Mouse (Mus musculus): ENCODE data around the gene Synpo2l.

Gene Synpo2l

DNA sequence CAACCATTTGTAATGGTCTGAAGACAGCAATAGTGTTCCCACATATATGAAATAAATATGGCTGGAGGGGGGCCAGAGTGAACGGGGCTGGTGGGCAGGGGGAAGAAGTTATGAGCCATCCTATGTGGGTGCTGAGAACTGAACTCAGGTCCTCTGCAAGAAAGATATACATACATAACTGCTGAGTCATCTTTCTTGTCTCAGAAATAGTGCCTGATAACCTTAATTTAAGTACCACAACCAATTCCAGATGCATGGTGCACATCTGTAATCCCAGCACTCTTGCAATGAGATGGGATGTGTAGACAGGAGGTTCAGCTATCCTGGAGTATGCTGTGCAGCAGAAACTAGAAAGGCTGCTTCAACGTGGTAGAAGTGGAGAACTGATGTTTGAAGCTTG is 13.6 kb upstream of the Synpo2l start:
- DNase-seq (ENCODE audit: low read depth, low spot score): no peak

DNA sequence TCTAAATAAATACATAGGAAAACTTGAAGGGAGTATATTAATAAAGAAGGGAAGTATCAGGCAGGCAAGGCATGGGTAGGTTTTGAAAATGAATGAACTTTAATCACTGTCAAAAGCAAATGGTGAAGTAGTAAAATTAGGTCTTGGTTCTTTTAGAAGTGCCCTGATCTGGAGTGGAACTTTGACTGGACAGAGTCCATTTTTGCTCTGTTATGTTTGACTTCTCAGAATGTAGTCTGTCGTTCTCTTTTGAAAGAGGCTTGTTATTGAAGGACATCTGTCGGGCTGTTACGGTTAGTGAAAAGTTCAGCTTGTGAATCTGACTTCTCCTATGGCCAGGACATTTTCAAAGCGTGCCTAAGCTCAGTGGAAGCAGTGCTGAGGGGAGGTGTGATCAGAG is 9.8 kb upstream of the Synpo2l start:
- DNase-seq (ENCODE audit: low read depth, low spot score): no peak

DNA sequence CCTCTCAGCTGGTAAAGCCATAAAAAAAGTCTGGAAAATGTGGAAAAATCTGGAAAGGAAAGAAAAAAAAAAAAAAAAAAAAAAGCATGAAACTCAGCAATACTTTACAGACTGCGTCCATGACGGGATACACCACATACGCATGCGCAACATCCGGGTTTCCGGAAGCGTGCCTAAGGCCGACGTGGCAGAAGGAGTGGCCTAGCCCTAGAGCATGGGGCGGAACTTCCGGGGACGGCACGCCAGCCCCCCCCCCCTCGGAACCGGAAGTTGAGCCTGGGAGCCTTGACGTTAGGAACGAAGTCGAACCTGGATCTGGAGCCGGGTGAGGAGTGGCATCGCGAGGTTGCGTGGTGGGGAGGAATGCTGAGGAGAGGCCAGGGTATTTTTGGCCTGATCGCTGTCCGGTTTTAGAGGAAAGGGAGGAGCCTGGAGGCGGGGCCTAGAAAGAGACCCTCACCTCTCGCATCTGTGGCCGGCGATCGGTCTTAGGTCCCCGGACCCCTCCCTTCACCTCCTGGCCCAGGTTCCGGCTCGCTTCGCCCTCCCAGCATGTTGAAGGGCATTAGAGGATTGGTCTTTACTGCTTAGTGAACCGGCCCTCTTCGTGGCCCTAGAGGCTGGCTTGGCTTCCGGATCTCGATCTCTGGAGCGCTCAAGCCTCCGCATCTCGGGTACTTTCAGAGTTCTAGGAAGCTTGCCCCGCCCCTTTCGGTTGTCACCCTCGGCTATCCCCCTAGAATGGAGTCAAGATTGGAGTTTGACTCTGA is 6.1 kb upstream of the Synpo2l start, which contains the start of gene Sec24c:
Sec24c (plus strand) TSS at position 245 of the 770 bp plus-strand sequence.
- peak; percentile 99 for DNase-seq (ENCODE audit: low read depth, low spot score)

DNA sequence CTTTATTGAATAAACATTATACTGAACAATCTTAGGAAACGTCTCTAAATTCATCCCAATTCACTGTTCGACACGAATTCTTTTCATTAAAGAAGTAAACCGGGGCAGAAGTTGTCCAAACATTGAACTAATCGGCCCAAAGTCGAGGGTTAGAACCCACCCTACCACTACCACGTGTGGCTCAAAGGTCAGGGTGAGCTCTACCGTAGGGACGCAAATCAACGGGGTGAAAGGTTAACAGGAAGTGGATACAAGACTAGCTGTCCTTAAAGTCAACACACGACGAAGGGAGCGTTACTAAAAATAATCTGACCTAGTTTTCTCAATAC is 5.5 kb upstream of the Synpo2l start:
- no peak for DNase-seq (ENCODE audit: low read depth, low spot score)

DNA sequence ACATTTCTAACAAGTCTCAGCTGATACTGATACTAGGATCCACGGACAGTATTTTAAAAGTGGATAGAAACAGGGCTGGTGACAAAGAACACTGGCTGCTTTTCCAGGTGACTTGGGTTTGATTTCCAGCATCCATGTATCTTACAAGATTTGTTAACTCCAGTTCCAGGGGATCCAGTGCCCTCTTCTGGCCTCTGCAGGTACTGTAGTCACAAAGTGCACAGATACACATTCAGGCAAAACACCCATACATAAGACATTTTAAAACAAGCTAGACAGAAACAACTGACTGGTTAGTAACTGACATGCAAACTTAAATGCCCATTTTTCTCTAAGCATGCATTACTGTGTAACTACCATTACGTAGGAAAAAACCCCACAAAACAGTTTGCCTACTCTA is 4.8 kb upstream of the Synpo2l start:
- DNase-seq (ENCODE audit: low read depth, low spot score): no peak

DNA sequence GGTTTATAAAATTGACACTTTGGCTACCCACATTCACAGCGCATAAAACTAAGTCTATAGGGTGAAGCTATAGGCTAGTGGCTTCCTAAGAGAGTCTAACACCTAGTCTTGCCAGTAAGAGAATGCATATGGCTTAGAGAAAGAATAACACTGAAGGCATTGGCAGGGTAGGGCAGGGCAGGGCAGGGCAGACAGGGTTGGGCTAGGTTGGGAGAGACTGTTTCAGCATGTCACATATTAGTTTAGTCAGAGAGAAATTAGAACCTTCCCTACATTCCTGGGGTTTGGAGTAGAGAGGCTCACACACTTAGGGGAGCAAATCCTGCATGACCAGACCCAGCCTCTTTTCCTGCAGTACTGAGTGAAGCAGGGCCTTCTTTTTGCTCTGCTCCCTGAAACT is 685 bp downstream of the Synpo2l start:
- no peak for DNase-seq (ENCODE audit: low read depth, low spot score)

DNA sequence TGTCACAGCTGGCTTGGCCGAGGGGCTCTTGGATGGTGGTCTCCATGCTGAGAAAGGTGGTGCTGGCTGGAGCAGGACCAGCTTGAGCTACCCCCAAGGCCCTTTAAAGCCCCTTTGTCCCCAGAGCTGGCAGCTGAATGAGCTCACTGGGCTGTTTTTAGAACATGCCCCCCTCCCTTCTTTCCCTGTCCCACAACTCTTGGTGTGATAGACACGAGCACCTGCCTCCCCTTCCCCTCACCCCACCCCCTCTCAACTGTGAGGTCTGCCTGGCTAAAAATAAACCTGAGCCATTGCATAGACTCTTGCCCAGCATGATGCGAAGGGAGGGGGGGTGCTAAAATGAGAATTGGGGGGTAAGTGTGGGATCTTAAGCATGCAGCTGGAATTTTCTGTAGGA is 3.7 kb downstream of the Synpo2l start:
- DNase-seq (ENCODE audit: low read depth, low spot score): no peak

DNA sequence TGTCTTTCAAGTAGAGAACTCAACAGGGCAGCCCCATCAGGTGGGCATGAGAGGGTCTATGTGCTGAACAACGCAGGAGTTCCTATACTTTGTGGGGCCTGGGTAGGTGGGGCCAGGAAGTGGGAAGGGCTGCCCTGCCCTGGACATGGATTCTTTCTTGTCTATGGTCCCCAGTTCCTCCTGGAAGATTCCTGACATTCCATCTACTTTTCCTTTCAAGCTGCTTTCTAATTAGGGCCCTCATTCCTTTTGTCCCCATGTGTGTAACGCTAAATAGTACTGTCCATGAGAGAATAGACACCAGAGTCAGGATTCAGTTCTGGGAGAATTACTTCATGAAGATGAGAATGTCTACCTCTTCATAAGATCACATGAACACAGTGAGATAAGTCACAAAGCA is 4.6 kb downstream of the Synpo2l start:
- DNase-seq (ENCODE audit: low read depth, low spot score): no peak

DNA sequence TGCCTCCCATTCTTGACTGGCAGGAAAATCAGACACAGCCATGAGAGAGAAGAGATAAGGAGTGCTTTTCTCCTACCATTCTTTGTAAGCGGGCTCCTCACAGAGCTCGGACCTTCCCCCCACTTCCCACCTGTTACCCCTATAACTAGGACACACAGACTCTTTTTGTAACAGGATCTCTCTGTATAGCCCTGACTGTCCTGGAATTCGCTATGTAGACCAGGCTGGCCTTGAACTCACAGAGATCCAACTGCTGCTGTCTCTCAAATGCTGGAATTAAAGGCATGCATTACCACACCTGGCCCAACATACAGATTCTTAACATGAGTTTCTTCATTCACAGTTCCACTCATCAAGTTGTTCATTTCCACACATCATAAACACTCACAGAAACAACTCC is 5.4 kb downstream of the Synpo2l start:
- DNase-seq (ENCODE audit: low read depth, low spot score): no peak

DNA sequence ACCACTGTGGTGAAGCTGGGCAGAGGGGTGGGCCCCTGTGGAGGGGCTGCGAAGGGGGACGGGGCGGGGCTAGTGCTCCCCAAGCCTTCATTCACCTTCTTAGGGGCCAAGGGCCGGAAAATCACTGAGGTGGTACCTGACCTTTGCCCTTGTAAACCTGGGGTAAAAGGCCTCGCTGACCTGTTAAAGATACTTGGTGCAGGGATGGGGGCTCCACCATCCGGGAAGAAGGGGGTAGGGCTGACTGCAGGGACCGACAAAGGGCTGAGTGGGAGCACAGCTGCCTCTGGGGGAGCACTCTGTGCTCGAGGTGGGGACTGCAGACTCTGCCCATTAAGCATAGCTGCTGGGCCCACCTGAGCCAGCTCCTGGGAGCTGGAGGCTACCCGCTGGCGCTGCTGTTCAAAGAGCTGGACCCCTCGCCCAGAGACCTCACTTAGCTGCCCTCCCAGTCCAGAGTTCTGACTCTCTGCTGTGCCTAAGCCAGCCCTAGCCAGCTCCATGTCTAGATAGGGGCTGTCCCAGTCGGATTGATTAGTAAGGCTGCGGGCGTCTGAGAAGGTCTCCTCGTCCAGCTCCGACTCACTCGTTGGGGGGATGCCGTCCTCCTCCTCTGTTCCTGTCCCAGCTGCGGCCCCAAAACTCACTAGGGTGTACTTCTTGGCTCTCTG is 6.4 kb downstream of the Synpo2l start:
- DNase-seq (ENCODE audit: low read depth, low spot score): no peak

DNA sequence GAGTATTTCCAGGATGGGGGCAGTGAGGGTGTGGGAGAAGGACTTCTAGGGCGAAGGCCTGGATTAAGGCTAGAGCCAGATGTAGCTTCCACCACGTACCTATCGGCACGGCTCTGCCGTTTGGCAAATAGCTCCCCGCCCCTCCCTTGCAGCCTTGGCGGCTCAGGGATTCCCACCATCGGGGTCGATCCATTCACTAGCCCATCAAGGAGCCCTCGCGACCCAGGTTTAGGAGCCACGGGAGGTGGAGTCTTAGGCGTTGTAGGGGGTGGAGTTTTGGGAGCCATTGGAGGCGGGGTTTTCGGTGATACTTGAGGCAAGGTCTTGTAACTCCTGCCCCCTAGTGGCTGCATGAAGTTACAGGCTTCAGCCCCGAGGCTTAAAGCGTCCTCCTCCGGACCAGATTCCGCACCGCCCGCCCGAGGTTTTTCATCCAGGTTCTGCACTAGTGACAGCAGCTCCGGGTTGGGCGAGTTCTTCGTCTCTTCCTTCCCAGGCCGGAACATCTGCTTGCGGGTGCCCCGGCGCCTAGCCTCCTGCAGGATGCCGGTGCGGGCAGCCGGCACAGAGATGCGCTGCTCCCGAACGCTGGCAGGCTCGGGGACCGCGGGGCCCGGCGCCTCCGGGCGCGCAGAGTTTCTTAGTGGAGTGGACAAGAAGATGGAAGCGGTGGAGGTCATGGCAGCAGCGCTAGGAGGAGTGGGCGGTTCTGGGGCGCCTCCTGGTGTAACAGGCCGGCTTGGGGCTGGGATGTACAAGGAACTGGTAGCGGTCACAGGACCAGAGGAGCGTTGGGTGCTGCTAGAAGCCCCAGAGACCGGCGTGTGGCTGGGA is 7.1 kb downstream of the Synpo2l start:
- peak; percentile 95 for DNase-seq (ENCODE audit: low read depth, low spot score)

DNA sequence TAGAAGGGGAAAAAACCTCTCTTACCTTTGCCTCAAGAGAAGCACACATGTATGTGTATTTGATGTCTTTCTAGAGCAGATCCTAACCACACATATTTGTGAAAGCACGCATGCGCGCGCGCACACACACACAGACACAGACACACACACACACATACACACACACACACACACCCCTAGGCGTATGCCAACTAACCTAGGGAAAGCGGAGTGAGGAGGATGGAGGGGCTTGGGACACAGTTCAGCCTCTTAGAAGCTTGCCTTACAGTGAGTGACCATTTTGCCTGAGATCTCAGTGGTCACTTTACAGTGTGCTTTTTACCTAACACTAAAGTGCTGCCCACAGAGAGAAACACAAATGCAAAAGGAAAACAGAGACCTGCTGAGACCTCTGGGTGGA is 8.5 kb downstream of the Synpo2l start:
- DNase-seq (ENCODE audit: low read depth, low spot score): no peak

DNA sequence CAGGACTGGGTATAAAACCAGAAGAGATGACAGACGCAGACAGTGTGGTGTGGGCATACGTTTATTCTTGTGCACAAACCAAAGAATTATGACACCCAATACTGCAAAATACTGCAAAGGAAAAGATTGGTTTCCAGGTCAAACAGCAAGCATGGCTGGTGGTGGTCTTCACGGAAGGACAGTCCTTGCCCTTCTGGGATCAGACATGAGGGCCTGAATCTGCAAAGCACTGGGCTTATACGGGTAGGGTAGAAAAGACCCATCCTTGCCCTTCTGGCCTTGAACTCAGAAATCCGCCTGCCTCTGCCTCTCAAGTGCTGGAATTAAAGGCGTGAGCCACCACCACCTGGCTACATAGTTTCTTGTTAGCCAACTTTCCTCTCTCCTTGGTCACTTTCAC is 9.3 kb downstream of the Synpo2l start:
- no peak for DNase-seq (ENCODE audit: low read depth, low spot score)

DNA sequence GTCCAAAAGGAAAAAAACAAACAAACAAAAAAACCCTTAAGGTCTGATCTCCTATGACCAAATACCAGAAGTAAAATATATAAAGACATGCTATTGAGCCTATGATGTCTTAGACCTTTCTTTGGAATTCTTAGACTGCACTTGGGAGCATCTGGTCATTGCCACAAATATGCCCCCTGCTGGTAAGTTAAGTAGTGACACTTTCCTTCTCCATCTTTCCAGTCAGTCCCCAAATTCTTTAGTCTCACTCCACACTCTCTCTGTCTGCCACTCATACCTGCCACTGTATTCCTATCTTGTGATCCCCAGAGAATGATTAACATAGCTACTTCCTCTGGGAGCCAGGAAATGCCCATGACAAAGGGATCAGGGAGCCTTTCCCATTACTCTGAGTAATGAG is 9.8 kb downstream of the Synpo2l start:
- DNase-seq (ENCODE audit: low read depth, low spot score): peak; percentile 26

DNA sequence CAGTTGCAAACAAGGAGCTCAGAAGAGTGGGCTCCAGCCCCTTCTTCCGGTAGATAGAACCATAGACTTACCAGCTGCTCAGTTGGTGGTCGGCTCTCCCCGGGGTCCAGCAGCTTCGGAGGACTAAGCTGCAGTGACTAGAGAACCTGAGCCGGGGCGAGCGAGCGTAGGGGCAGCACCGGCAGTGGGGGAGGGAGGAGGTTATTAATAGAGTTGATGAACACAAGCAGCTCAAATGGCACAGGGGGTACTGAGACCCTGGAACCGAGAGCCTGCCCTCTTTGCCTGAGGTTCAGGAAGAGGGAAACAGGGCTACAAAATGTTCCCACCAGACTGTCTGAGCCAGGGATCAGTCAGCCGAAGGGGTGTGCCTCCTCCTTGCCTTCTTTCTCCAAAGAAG is 11.8 kb downstream of the Synpo2l start, which contains the start of gene Myoz1:
Myoz1 (minus strand) TSS at position 180 of the 400 bp plus-strand sequence.
- DNase-seq (ENCODE audit: low read depth, low spot score): no peak

DNA sequence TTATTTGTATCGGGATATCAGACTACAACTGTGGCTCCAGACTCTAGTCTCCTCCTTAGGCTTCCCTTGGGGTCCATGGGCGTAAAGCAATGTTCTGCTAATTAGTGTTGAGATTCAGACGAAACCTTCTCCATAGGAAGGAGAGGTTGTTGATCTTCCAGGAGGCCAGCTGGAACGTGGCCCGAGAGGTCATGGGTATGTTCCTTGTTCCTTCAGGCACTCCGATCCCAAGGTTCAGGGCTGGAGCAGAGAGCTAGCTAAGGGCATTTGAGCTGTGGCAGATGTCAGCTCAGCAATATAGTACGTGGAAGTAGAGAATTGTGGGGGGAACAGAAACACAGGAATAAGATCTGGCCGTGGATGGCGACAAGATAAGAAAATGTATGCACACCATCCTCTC is 12.4 kb downstream of the Synpo2l start:
- no peak for DNase-seq (ENCODE audit: low read depth, low spot score)

DNA sequence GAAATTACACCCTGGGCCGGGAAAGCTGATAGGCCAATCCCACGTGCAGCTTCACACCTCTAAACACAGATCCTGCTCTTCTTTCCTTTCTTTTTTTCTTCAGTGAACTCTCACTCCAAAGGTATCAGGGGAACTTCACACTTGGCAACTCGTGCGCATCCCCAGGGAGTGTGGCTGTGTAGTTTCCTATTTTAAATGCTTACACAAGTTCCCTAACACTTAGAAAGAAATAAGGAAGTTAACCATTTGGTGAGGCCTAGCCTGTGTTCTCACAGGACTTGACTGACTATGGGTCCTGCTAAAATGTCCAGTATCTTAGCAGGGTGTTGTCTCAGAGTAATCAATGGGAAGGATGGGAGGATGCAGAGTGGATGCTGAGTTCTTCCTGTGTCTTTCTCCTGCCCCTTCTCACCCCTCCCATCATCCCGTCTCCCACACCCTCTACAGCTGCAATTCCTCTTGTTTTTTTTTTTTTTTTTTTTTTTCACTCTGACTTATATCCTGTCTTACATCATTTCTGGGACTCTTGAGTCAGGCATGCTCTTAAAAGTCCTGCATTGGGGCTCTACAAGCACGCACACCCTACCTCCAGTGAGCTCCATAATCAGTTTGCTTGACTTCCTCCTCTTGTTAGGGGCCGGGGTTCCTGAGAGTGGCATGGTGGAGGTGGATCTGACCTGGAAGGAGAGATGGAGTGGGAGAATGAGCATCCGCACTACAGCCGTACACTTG is 13.3 kb downstream of the Synpo2l start:
- no peak for DNase-seq (ENCODE audit: low read depth, low spot score)

DNA sequence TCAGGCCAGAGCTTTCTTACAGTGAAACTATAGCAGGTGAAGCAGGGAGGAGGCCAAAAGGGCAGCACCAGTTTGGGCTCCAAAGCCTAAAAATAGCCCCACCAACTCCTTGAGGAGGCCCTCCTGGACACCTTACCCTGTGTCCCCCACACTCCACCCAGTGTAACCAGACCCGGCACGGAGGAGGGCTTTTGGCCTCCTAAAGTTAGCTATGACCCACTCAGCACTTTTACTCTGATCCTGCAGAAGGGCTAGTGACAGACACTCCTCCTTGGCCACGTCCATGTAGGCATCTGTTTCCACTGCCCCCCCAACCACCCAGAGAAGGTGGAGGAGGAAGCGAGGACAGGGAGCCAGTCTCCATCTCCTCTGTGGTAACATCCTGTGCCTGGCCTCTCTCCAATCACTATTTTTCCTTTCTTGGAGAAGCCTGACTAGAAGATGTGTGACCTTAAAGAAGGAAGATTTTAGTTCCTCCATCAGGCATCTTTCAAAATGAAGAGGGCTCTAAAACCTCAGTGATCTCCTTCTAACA is 16.4 kb downstream of the Synpo2l start:
- DNase-seq (ENCODE audit: low read depth, low spot score): no peak

DNA sequence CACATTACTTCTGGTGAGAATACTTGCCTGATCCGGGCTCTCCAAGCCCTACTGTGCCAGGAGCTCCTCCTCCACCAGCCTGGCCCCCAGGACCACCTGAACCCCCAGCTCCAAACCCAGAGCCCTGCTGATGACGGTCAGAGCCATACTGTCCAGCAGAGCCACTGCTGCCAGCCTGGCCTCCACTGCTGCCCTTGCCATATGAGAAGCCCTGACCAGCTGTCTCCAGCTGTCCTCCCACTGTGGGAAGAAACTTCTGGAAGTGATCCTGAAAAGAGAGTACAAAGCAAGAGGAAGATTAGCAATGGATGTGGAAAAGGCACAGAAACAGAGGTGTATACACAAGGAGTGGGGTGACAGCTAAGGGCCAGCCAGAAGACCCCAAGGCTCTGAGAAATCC is 17.2 kb downstream of the Synpo2l start:
- no peak for DNase-seq (ENCODE audit: low read depth, low spot score)

DNA sequence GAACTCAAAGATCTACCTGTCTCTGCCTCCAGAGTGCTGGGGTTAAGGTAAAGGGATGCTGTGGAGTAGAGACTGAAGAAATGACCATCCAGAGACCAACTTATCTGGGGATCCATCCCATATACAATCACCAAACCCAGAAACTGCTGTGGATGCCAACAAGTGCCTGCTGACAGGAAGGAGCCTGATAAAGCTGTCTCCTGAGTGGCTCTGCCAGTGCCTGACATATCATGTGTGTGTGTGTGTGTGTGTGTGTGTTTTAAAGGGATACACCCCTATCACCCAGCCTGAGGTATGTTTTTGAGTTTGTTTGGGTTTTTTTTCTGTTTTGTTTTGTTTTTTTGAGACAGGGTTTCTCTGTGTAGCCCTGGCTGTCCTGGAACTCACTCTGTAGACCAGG is 21.8 kb downstream of the Synpo2l start:
- DNase-seq (ENCODE audit: low read depth, low spot score): no peak

DNA sequence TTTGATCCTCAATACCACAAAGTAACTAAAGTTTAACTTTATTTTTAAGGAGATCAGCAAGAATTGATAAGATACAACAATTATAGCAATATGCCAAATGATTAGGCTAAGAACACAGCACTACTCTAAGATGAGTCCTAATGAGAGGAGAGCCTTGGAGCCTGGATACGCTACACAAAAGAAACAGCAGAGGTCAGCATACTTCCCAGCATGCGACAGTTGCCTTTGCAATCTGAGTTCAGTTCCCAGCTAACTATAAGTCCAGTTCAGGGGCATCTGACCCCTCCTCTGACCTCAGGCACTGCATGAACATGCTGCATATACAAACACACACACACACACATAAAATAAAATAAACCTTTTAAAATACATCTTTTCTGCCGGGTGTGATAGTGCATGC is 22.6 kb downstream of the Synpo2l start:
- no peak for DNase-seq (ENCODE audit: low read depth, low spot score)

DNA sequence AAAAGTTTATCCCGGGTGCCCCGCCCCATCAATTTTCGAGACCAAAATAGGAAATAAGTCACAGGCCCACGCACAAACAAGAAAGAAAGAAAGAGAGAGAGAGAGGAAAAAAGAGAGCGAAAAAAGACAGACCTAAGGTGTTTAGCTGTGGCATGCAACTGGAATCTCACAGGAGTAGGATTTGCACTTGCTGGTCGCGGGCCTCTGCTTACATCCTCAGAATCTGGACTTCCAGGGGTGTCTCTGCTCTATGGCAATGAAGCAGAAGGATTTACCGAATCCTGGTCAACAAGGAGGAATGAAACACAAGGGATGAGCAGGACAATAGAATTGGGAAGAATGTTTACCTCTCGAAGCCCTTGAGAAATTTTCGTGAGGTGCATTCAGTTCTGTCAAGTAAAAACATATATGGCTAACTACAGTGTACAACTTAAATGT is 26.7 kb downstream of the Synpo2l start:
- no peak for DNase-seq (ENCODE audit: low read depth, low spot score)

All from c-Kit-negative CD71-positive TER-119-positive erythroid progenitor cells, embryonic 14.5 days (primary cell).